Mouse (Mus musculus): ENCODE results near the gene Lrrc74b. TPM values are rescaled to one million over a fixed set of nuclear protein-coding genes. Genes with fewer than 3 reads are reported as not detected.
"Not testable (repeated sequence)": the region's sequence is repeated elsewhere in the genome, so short reads cannot be mapped to it uniquely, and the experiment has no call there.

Lrrc74b gene
- total RNA-seq, 2 experiments from 2014 or later = 0.15 TPM; not detected in 1

GRCm38 (mm10) chr16:17553910-17554685 is 6.9 kb downstream of the Lrrc74b start:
- ATAC-seq (replicated peaks; ENCODE audit: poor library complexity) = peak; percentile 93

- no peak for ATAC-seq (replicated peaks; ENCODE audit: poor library complexity)
Observed at GRCm38 (mm10) chr16:17552837-17553236, 8.2 kb downstream of the Lrrc74b start.

GRCm38 (mm10) chr16:17542632-17543031 is 18.4 kb downstream of the Lrrc74b start:
- no peak for ATAC-seq (replicated peaks; ENCODE audit: poor library complexity)

GRCm38 (mm10) chr16:17536584-17536983 is 24.5 kb downstream of the Lrrc74b start:
- ATAC-seq (replicated peaks; ENCODE audit: poor library complexity) = no peak

GRCm38 (mm10) chr16:17532676-17533329 is 28.2 kb downstream of the Lrrc74b start:
- no peak for ATAC-seq (replicated peaks; ENCODE audit: poor library complexity)

- peak; percentile 42 for ATAC-seq (replicated peaks; ENCODE audit: poor library complexity)
Observed at GRCm38 (mm10) chr16:17532271-17532670, 28.8 kb downstream of the Lrrc74b start.

- peak; percentile 91 for ATAC-seq (replicated peaks; ENCODE audit: poor library complexity)
Observed at GRCm38 (mm10) chr16:17530640-17531288, 30.3 kb downstream of the Lrrc74b start, which contains the start of gene Thap7. Gene Thap7, minus strand, starts transcription at chr16:17531136.

- no peak; the same call in 1 of the 2 replicates for ATAC-seq (replicated peaks; ENCODE audit: poor library complexity)
Observed at GRCm38 (mm10) chr16:17529981-17530586, 31.0 kb downstream of the Lrrc74b start.

GRCm38 (mm10) chr16:17528276-17528675 is 32.8 kb downstream of the Lrrc74b start:
- no peak for ATAC-seq (replicated peaks; ENCODE audit: poor library complexity)

GRCm38 (mm10) chr16:17527606-17528005 is 33.4 kb downstream of the Lrrc74b start:
- ATAC-seq (replicated peaks; ENCODE audit: poor library complexity) = no peak

GRCm38 (mm10) chr16:17526223-17526622 is 34.8 kb downstream of the Lrrc74b start:
- ATAC-seq (replicated peaks; ENCODE audit: poor library complexity) = no peak

- ATAC-seq (replicated peaks; ENCODE audit: poor library complexity) = no peak
Observed at GRCm38 (mm10) chr16:17525524-17525923, 35.5 kb downstream of the Lrrc74b start.

- no peak for ATAC-seq (replicated peaks; ENCODE audit: poor library complexity)
Observed at GRCm38 (mm10) chr16:17524156-17524555, 36.9 kb downstream of the Lrrc74b start.

GRCm38 (mm10) chr16:17518910-17519309 is 42.1 kb downstream of the Lrrc74b start:
- ATAC-seq (replicated peaks; ENCODE audit: poor library complexity) = no peak

- ATAC-seq (replicated peaks; ENCODE audit: poor library complexity) = no peak
Observed at GRCm38 (mm10) chr16:17511431-17511830, 49.6 kb downstream of the Lrrc74b start.

- ATAC-seq (replicated peaks; ENCODE audit: poor library complexity) = no peak
Observed at GRCm38 (mm10) chr16:17510686-17511085, 50.4 kb downstream of the Lrrc74b start.

- no peak for ATAC-seq (replicated peaks; ENCODE audit: poor library complexity)
Observed at GRCm38 (mm10) chr16:17510143-17510542, 50.9 kb downstream of the Lrrc74b start.

GRCm38 (mm10) chr16:17509240-17509597 is 51.8 kb downstream of the Lrrc74b start:
- no peak for ATAC-seq (replicated peaks; ENCODE audit: poor library complexity)

- ATAC-seq (replicated peaks; ENCODE audit: poor library complexity) = peak; percentile 93
Observed at GRCm38 (mm10) chr16:17508546-17509239, 52.4 kb downstream of the Lrrc74b start, which contains the start of gene Lztr1. Gene Lztr1, plus strand, starts transcription at chr16:17508688.

GRCm38 (mm10) chr16:17508031-17508430 is 53.0 kb downstream of the Lrrc74b start:
- not testable (repeated sequence) for ATAC-seq (replicated peaks; ENCODE audit: poor library complexity)

All from megakaryocyte progenitor cell, adult 5-6 weeks (primary cell).